Mouse (Mus musculus) fibroblast of lung, adult 2 months (primary cell): ENCODE results near the gene Mef2d.

Experiments used
- DNase-seq: peaks from one replicate; pipeline ENCODE4 v3.0.0-alpha.2; 2011; ENCODE audit warnings: low read depth

Gene Mef2d

DNA sequence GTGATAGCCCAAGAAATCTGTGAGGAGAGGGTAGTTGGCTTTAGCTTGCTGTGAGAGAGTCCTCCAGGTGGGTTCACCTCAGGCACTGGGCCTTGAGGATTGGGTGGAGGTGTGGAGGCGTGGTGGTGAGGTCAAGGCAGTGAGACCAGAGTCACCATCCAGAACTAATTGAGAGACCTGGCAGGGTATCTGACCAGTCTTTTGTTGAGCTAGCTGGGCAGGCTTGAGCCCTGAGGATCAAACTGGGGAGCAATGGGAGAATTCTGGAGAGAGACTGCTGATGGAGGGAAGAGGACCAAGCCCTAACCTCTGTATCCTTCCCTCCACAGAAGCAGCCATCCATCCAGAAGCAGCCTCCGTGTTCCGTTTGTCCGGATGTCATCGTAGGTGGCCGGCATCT, 67.1 kb downstream of the Mef2d start:
- DNase-seq = no peak

DNA sequence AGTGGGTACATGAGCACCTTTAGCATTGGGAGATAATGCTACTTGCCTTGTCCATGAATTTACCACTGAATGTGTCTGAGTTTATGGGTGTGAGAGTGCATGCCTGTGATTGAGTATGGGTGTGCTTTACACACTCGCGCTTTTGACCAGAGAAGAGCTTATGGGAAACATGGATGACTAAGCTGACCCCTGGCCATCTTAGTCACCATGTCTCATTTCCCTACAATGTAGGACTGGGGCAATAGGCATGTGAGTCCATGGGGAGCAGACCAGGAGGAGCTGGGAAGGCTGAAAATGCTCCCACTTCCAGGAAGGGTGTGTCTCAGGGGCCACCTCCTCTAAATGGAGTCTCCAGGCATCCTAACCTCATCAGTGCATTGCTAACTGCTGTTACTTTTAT, 67.9 kb downstream of the Mef2d start:
- DNase-seq = peak; percentile 39

DNA sequence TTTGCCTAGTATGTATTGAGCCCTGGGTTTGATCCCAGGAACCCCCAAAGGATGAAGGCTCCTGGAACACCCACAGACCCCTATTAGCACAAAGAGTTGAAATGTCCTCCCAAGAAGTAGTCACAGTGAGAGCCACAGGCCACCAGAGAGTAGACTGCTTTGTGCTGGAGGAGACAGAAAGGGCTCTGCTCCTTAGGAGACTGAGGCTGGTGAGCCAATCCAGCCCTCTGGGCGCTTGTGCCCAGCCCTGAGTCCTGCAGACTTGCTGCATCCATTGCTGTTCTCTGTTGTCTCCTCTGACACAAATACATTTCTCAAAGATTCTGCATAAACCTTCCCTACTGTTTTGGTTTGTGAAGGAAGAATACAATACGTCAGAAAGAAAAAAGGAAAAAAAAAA, 68.7 kb downstream of the Mef2d start:
- no peak for DNase-seq

DNA sequence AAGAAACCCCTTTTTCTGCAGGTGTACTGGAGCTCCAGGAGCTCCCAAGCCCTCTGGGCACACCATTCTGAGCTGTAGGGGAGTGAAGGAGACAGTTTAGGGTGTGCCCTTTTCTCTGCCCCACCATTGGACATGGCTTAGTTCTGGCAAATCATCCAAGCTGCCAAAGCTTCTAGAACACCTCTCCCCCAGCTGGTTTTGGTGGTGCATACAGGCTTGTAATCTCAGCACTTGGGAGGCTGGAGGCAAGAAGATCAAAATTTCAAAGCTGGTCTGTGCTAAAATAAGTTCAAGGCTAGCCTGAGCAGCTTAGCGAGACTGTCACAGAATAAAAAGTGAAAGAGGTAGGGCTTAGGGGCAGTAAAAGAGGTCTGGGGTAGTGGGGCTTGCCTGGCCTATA, 70.2 kb downstream of the Mef2d start:
- DNase-seq = no peak

DNA sequence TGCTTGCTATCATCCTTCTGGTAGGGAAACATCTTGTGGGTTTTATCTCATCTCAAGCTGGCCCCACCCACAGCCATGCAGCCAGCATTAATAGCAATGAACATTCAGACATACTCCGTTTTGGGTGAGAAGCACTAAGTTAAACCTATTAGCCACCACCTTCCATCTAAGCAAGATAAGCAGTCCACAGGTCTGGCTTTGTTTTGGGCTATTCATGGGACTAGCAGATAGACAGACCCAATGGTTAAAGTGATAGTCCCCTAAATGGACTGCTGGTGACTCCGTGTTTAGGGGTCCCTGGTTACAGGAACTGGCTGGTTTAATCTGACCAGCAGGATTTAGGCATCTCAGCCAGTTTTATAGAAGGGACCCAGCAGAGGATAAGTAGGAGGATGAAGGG, 70.8 kb downstream of the Mef2d start:
- DNase-seq = no peak

DNA sequence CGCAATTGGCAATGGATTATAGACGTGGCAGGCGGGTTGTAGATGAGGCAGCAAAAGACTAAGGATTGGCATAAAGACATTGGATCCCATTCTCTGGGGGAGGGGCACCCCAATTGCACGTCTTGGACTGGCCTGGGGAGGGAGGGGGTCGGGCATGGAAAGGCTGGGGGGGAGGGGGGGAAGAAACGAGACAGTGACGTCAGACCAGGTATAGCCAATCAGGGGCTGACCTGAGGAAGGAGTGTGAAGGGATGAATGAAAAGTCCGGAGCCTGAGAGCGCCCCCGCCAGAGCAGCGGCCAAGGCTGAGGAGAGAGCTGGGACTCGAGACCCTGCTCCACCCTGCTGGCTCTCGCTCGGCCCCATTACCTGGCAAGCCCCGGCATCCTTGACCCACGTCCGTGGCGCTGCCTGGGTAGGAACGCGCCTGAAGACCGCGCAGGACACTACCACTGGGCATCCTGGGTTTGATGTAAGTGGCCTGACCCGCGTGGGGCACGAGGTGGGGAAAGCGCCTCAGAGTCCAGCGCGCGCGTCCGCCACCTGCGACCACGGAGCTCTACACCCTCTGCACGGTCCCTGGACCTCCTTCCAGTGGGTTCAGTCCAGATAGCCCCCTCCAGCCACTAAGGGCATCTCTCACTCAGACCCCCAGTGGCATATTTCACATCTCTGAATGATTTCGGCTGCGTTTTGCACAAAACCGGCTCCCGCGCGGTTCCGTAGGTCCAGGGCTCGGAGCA, 72.2 kb downstream of the Mef2d start:
- no peak for DNase-seq

DNA sequence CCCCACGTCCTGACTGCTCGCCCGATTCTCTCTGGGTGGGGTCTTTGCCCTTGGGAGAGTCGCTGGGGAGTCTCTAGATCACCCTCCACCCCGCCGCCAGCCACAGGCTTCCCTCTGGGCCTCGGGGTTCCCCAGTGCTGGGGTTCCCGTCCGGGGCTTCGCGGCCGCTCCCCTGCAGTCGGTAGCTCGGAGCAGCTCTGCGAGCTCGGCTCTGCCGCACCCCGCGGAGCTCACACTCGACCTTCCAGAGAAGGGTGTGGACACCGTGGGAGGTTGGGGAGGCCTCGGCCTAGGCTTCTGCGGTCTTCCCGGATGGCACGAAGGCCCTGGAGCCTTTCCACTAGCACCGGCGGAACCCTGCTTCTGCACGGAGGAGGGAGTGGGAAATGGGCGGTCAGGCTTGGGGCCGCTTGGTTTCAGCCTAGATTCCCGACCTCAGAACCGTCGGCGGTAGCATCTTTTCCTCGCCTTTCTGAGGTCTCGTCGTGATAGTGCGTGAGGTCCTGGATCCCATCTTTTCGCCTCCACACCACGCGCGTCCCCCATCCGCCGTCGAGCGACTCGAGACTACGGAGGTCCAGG, 72.9 kb downstream of the Mef2d start:
- no peak for DNase-seq

DNA sequence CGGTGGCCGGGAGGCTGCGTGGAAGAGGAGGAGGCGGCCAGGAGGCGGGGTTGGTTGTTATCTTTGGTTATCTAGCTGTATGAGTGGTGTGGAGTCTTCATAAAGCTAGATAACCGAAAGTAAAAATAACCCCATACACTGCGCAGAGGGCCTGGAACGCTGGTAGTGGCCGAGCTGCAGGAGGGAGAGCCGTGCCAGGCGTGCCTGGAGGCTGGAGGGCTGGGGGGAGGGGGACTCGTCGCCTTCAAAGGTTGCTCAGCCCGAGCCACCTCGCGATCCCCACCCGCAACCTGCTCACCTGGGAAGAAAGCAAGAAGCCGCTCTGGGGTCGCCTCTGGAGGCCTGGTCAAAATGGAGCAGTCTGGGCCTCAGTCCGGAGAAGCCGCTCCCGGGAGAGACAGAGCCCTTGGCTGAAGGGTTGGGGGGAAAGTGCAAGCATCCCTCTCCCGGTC, 73.4 kb downstream of the Mef2d start:
- no peak for DNase-seq

DNA sequence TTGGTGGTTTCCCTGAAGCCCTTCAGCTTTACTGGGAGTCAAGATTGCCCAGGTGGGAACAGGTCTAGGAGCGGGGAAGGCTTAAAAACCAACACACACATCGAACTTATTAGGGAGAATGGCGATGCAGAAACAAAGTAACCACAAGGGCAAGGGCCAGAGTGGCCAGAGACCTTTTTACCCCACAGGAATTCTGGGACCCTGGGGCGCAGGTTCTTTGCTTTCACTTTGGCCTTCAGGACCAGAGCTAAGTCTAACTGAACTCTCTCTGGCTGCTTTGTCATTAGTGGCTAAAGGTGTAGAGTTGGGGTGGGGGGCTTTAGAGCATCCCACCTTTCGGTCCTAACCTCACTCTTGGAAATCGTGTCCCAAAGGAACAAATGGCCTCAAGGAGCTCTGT, 73.9 kb downstream of the Mef2d start:
- DNase-seq = no peak

DNA sequence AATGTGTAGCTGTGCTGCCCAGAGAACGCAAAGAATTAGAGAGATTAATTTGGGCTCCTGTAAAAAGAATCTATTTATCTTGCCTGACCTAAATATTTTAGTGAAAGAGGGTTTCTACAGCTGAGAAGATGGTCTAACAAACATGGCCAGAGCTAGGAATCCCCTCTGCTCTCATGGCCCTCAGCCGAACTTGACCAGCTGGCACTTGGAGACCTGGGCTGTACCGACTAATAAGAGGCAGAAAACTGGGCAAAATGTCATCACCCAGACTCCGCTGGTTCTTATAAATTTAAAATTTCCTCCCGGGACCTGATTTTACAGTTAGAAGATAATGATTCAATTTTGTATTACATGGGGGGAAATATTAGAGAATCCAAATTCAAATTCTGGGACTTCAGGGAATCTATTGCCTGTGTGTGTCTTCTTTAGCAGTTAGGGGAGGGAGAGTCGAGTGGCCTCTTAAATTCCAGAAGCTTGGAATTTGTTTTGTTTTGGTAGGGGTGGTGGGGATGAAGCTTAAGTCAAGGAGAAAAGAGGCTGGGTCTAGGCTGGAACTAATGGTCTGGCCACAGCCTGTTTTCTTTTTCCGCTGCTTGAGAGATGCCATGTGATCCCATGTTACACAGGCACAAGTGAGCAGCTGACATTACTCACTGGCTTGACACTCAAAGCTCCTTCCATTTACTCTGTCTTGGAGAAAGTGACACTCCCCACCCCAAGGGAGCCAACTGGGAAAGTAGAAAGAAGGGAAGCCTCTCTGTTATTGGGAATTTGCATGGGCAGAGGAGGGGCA, 74.6 kb downstream of the Mef2d start:
- DNase-seq = no peak

DNA sequence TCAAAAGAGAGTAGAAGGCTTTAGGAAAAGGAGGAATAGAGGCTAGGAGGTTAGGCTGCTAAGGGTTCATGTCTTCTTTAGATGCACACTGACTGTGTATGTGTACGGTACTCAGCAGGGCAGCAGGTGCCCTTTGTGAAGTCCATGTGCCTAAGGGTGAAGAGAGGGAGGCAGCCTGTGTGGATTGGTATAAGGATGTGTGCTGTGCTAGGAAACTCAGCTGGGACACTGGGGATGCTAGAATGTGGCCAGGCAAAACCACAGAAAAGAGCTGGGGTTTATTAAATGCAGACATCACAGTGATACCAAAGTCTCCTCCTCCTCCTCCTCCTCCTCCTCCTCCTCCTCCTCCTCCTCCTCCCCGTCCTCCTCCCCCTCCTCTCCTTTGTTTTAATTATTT, 75.5 kb downstream of the Mef2d start:
- no peak for DNase-seq

DNA sequence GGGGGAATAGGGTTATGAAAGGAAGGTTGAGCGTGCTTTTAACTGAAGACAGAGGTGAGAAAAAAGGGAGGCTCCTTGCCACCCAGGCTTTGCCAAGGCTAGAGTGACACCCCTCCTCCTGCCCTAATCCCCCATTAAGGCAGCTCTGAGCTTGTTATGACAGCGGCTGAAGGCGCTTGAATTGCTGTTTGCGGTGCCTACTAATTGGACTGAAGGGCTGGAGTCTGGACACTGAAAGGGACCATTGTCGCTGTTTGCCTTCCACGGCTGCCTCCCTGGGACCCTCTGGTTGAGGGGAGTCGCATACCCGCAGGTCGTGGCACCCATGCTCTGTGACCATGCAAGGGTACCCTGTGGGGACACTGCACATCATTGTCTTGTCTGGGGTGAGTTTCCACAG, 77.8 kb downstream of the Mef2d start:
- no peak for DNase-seq

DNA sequence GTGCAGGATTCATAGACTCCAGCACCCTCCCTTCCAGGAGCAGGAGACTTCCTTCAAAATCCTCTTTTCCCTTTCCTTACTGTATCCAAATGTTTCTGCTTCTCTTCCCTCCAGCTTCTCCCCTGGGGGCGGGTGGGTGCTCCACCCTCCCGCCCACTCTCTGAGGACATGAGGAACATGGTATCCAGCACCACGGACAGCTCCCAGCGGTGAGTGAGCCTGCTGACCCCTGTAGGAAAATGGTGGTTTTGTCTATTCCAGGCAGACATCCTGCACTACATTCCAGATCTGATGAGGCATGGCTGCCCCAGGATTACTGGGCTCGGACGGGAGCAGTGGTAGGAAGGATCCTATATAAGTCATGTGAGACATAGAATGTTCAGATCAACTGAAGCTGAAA, 78.7 kb downstream of the Mef2d start:
- no peak for DNase-seq
